Mouse (Mus musculus): ENCODE measurements around the gene Rps6ka3.
A peak's percentile ranks its signal among the peaks of the same experiment; 100 is the strongest.

Gene Rps6ka3

GRCm38 (mm10) chrX:159321342-159321741 is 111.2 kb downstream of the Rps6ka3 start:
- peak; percentile 14 for DNase-seq (ENCODE audit: low read depth, low spot score)

GRCm38 (mm10) chrX:159364506-159364905 is 154.4 kb downstream of the Rps6ka3 start:
- no peak for DNase-seq (ENCODE audit: low read depth, low spot score)

GRCm38 (mm10) chrX:159371831-159372752 is 162.0 kb downstream of the Rps6ka3 start, which contains the start of gene Eif1ax:
Eif1ax (plus strand) TSS chrX:159372178.
- peak; percentile 24 for DNase-seq (ENCODE audit: low read depth, low spot score)

GRCm38 (mm10) chrX:159372753-159373144 is 162.6 kb downstream of the Rps6ka3 start:
- no peak for DNase-seq (ENCODE audit: low read depth, low spot score)

GRCm38 (mm10) chrX:159387105-159387504 is 177.0 kb downstream of the Rps6ka3 start:
- DNase-seq (ENCODE audit: low read depth, low spot score) = no peak

GRCm38 (mm10) chrX:159388953-159389352 is 178.8 kb downstream of the Rps6ka3 start:
- no peak for DNase-seq (ENCODE audit: low read depth, low spot score)

GRCm38 (mm10) chrX:159390347-159390962 is 180.3 kb downstream of the Rps6ka3 start:
- no peak for DNase-seq (ENCODE audit: low read depth, low spot score)

- no peak for DNase-seq (ENCODE audit: low read depth, low spot score)
Observed at GRCm38 (mm10) chrX:159391239-159391638, 181.1 kb downstream of the Rps6ka3 start.

- no peak for DNase-seq (ENCODE audit: low read depth, low spot score)
Observed at GRCm38 (mm10) chrX:159409253-159409652, 199.1 kb downstream of the Rps6ka3 start.

GRCm38 (mm10) chrX:159414130-159414828 is 204.2 kb downstream of the Rps6ka3 start, which contains the start of gene Map7d2:
Map7d2 (plus strand) TSS chrX:159414572.
- no peak for DNase-seq (ENCODE audit: low read depth, low spot score)

GRCm38 (mm10) chrX:159414829-159415673 is 204.9 kb downstream of the Rps6ka3 start:
- no peak for DNase-seq (ENCODE audit: low read depth, low spot score)
